Mouse (Mus musculus): ENCODE results near the gene Ndufaf2.

Gene Ndufaf2

GRCm38 (mm10) chr13:108138403-108138977, 19.9 kb downstream of the Ndufaf2 start:
- DNase-seq (ENCODE audit: low read depth, low spot score) = no peak

- DNase-seq (ENCODE audit: low read depth, low spot score) = no peak
These were observed 22.8 kb downstream of the Ndufaf2 start for GRCm38 (mm10) chr13:108135617-108136016.

GRCm38 (mm10) chr13:108132031-108132819, 26.2 kb downstream of the Ndufaf2 start:
- peak; percentile 32 for DNase-seq (ENCODE audit: low read depth, low spot score)

- no peak for DNase-seq (ENCODE audit: low read depth, low spot score)
These were observed 27.7 kb downstream of the Ndufaf2 start for GRCm38 (mm10) chr13:108130737-108131136.

- DNase-seq (ENCODE audit: low read depth, low spot score) = no peak
These were observed 29.4 kb downstream of the Ndufaf2 start for GRCm38 (mm10) chr13:108129070-108129469.

- DNase-seq (ENCODE audit: low read depth, low spot score) = no peak
These were observed 30.5 kb downstream of the Ndufaf2 start for GRCm38 (mm10) chr13:108127883-108128282.

GRCm38 (mm10) chr13:108127130-108127529, 31.3 kb downstream of the Ndufaf2 start:
- DNase-seq (ENCODE audit: low read depth, low spot score) = peak; percentile 55

GRCm38 (mm10) chr13:108126246-108126645, 32.2 kb downstream of the Ndufaf2 start:
- no peak for DNase-seq (ENCODE audit: low read depth, low spot score)

- DNase-seq (ENCODE audit: low read depth, low spot score) = no peak
These were observed 34.3 kb downstream of the Ndufaf2 start for GRCm38 (mm10) chr13:108124096-108124495.

- no peak for DNase-seq (ENCODE audit: low read depth, low spot score)
These were observed 35.2 kb downstream of the Ndufaf2 start for GRCm38 (mm10) chr13:108123109-108123723.

GRCm38 (mm10) chr13:108119411-108120310, 38.8 kb downstream of the Ndufaf2 start:
- peak; percentile 77 for DNase-seq (ENCODE audit: low read depth, low spot score)

- peak; percentile 13 for DNase-seq (ENCODE audit: low read depth, low spot score)
These were observed 40.2 kb downstream of the Ndufaf2 start for GRCm38 (mm10) chr13:108118188-108118587.

- DNase-seq (ENCODE audit: low read depth, low spot score) = no peak
These were observed 40.8 kb downstream of the Ndufaf2 start for GRCm38 (mm10) chr13:108117654-108118053.

GRCm38 (mm10) chr13:108114257-108114656, 44.2 kb downstream of the Ndufaf2 start:
- no peak for DNase-seq (ENCODE audit: low read depth, low spot score)

- DNase-seq (ENCODE audit: low read depth, low spot score) = no peak
These were observed 44.9 kb downstream of the Ndufaf2 start for GRCm38 (mm10) chr13:108113536-108113935.

- DNase-seq (ENCODE audit: low read depth, low spot score) = no peak
These were observed 47.5 kb downstream of the Ndufaf2 start for GRCm38 (mm10) chr13:108110929-108111328.

- no peak for DNase-seq (ENCODE audit: low read depth, low spot score)
These were observed 57.7 kb downstream of the Ndufaf2 start for GRCm38 (mm10) chr13:108100700-108101099.

- DNase-seq (ENCODE audit: low read depth, low spot score) = no peak
These were observed 62.0 kb downstream of the Ndufaf2 start for GRCm38 (mm10) chr13:108096446-108096845.

- DNase-seq (ENCODE audit: low read depth, low spot score) = no peak
These were observed 62.8 kb downstream of the Ndufaf2 start for GRCm38 (mm10) chr13:108095617-108096016.

- DNase-seq (ENCODE audit: low read depth, low spot score) = no peak
These were observed 63.7 kb downstream of the Ndufaf2 start for GRCm38 (mm10) chr13:108094681-108095080.

GRCm38 (mm10) chr13:108092290-108092689, 66.1 kb downstream of the Ndufaf2 start:
- no peak for DNase-seq (ENCODE audit: low read depth, low spot score)

- no peak for DNase-seq (ENCODE audit: low read depth, low spot score)
These were observed 71.7 kb downstream of the Ndufaf2 start for GRCm38 (mm10) chr13:108086724-108087123.
